Mouse (Mus musculus): ENCODE data around the gene Prr15.

The Prr15 gene

DNA sequence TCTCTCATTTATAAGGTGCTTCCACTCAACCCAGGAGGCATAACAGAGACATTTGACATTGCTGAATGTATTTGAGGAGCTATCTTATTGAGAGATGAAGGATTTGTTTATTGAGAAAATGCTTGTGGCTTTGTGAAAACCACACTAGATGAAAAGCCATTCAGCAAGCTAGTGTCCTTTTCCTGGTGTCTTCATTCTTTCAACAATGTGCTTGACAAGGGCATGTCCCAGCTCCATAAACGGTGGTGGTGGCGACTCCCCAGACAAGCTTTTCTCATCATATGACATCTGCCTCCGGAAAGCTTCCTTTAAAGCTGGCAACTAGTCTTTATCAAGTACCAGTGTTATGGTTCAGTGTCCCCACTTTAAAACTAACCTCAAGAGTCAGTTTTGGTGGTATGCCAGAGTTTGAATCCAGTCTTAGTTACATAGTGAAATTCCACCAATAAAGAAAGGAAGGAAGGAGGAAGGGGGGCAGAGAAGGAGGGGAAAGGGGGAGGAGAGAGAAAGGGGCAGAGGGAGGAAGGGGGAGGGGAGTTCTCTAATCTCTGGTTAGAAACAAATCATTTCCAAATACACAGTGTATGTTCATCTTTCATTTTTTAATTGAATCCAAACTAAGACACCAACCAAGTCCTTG, at the start of gene Prr15:
Gene Prr15, plus strand, starts transcription at position 590 of the 640 bp plus-strand sequence.
- no peak for DNase-seq

DNA sequence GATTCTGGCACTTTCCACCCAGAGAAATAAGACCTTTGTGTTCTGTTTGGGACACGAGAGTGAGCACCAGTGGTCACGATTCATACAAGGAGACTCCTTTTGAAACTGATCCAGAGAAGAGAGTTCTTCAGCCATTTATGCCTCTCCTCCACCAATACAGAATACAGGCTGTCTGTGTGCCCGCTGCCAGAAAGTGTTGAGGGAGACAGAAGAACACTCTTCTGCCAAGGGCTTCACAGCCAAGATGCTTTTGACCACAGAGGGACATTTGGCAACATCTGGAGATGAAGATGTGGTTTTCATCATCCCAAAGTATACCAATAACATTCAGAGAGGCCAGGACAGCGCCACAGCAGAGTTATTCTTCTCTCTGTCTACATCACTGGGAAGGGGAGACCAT, 48.4 kb upstream of the Prr15 start:
- DNase-seq, result no peak

- DNase-seq, result no peak
Measured at GRCm38 (mm10) chr6:54277828-54278227, 47.8 kb upstream of the Prr15 start.

DNA sequence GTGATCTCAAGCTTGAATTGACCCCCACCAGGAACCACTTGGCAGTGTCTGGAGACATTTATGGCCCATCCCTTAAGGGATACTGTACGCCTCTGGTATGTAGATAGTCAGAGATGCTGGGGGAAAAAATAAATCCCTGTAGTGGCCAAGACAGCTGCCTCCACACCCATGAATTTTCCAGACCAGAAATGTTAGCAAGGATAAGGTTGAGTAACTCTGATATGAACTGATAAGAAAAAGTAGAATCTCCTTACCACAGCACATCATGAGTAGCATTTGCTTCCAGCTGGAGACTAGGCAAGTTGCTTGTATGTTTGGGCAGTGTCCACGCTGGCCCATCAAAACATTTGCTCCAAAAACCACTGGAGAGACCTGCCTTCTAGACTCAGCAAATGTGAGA, 47.0 kb upstream of the Prr15 start:
- no peak for DNase-seq

DNA sequence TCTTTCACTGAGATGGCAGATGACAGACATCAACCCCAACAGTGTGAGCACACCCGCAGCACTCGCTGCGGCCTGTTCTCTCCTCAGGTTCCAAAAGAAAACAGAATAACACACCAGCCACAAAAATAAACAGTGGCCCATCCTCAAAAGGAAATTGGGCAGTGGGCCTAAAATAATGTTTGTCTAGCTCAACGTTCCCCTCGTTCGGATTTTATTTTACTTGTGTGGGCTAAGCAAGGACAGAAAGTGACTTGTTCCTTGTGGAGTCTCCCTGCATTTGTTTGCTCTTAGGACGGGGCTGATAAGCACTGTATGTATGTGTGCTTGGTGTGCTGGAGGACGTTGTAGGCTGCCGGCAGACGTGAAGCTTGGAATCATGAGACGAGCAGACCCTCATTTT, 46.2 kb upstream of the Prr15 start:
- no peak for DNase-seq

DNA sequence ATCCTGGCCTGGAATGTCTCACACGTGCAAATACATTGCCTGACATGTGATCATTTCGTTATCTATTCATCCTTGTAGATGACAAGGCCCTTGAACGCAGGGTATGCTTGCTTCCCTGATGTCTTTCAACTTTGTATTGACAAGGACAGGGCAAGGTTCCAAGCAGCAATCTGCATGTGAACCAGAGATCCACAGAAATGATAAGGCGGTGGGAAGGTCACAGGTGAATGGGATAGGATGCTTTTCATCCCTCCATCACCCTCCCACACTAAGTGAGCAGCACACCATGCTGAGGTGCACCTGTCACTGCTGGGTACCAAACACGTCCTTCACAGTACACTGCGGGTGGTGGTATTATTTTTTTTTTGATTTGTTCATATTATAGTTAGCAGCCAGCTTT, 45.4 kb upstream of the Prr15 start:
- no peak for DNase-seq

GRCm38 (mm10) chr6:54283299-54283698, 42.3 kb upstream of the Prr15 start:
- DNase-seq, result no peak

DNA sequence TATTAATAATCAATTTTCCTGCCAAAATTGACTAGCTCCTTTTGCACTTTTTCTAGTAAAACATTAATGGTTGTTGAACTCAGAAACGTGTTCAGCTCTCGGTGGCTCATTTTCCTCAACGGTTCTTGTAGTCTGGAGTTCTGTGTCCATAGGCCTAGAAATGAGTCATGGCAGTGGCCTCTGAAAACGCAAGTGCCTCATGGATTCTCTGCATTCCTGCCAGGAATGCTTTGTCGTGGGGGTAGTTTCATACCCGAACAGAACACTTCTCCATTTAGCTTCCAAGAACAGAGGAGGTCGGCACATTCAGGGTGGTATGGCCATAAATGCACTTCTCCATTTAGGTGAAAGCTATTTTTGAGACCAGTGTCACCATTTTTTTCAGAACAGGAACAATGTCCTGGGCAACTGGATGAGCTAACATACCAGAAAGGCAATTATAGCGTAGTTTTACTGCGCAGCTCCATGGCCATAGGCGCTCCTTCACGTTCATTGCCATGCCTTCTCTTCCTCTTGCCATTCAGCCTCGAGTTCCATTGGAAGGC, 41.4 kb upstream of the Prr15 start:
- no peak for DNase-seq

GRCm38 (mm10) chr6:54286813-54287212, 38.8 kb upstream of the Prr15 start:
- DNase-seq, result no peak

- DNase-seq, result no peak
Measured at GRCm38 (mm10) chr6:54289774-54290500, 35.7 kb upstream of the Prr15 start.

- no peak for DNase-seq
Measured at GRCm38 (mm10) chr6:54297231-54297630, 28.4 kb upstream of the Prr15 start.

DNA sequence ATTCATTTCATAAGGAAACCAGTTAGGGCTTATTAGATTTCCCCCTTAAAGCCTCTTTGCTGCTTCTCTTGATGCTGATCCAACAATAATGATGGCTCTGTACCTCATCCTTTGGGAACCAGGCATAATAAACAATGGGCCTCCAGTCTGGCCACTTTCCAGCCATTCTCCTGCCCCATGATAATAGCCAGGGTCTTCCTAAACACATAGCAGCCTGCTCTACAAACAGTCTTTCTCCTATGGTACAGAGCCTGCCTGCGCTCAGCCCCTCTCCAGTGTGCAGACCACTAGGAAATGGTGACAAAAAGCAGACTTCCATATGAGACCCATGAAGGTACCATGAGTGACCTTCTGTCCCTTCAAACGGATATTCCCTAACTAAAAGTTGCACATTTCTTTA, 26.2 kb upstream of the Prr15 start:
- DNase-seq, result no peak

- no peak for DNase-seq
Measured at GRCm38 (mm10) chr6:54305777-54306176, 19.9 kb upstream of the Prr15 start.

DNA sequence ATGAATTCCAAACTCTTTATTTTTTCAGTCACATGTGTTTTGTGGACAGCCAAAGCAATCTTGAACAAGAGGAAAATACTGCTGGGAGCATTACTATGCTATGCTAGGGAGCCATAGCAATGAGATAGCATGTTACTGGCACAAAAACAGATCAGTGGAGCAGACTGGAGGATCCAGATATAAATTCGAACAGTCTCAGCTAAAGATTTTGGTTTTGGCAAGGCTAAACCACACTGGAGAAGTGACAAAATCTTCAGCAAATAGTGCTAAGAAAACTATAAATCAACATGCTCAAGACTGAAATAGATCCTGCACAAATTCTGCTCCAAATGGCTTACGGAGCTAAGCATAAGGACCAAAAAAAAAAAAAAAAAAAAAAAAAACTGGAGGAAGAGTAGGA, 12.6 kb upstream of the Prr15 start:
- no peak for DNase-seq

DNA sequence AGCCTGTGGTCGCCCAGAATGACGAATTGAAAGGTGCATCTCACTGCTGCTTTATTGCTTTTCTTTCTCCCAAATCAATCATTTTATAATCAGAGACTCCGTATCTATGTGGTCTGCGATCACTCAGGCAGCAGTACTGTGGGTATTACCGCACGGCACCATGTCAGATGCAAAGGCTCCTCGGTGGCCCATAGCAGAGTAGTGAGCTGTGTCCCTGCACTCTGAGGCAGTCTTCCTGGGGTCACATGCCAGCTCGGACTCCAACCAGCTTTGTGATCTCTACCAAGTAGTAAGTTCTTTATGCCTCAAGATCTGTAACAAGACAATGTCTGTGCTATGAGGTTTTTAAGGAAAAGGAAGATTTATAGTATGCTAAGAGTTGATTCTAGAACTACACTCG, 7.0 kb upstream of the Prr15 start:
- DNase-seq, result no peak

GRCm38 (mm10) chr6:54319198-54319597, 6.4 kb upstream of the Prr15 start:
- no peak for DNase-seq

GRCm38 (mm10) chr6:54320236-54320635, 5.4 kb upstream of the Prr15 start:
- no peak for DNase-seq

DNA sequence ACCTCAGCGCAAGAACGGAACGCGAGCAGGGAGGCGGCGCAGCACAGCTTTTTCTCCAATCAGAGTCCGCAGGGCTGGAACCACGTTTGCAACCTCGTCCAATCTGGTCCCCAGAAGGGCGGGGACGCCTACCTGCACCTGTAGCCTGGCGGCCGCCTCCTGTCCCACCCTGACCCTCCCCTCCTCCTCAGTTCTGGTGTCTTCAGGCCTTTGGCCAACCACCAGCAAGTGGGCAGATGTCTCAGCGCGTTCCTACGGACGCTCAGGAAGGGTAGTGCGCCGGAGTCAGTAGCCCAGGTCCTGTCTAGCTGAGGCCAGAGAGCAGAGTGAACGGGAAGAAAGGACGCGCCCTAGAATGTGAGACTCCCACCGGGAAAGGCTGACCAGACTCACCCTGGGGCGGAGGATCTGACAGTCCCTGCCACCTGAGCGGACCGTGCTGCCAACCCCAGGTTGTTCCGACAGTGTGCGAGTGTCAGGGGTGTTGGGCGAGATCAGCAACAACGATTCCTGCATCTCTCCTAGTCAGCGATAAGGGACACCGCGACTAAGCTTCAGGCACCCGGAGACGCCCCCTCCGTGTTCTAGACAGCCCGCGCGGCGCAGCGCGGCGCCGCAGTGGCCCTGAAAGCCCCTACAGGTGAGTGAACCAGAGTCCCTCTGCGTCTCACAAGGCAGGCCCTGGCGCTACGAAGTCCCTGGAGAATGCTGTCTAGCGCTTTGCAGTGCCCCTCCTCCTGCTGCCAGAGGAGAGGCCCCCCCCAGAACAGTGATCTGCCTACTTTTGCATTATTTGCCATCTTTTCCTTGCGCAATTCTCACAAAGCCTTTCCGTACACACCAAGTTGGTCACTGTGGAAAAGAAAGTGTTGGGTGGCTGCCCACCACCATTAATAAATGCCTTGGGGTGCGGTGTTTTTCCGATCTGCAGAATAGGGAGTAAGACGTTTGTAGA, 1.3 kb downstream of the Prr15 start:
- DNase-seq, result peak; percentile 76

DNA sequence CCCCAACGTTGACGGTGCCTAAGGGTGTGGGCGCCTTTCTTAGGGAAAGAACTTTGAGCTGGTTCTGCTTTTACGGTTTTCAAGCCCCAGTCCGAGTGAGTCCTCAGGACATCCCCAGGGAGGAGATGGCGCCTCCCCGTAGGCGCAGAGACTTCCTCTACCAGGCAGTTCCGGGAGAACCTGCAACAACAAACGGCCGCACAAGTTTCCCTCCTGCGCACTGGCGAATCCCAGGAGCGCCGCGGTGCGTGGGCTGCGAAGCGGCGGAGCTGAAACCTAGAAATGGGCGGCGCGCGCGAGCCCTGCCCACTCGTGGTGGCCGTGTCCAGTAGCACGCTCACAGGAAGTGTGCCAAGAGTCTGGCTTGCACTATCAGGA, 2.0 kb downstream of the Prr15 start:
- DNase-seq, result peak; percentile 65

- DNase-seq, result no peak
Measured at GRCm38 (mm10) chr6:54328783-54329182, 3.1 kb downstream of the Prr15 start.

- DNase-seq, result no peak
Measured at GRCm38 (mm10) chr6:54329598-54329997, 4.0 kb downstream of the Prr15 start.

DNA sequence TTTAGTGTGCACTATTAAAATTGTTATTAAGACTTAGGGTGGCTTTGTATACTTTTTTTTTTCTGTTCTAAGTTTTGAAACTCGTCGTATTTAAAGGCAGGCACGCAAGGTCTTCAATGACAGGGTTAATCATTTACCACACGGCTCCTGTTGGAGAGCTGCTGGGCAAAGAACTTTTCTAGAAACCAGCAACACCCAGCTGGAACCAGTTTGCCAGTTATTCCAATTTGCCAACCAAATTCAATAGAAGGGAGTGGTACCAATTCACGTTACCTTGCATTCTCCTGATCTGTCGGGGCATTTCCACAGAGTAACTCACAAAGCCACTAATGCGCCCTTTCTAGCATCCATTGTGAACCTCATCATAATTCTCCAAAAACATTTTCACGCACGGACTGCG, 4.5 kb downstream of the Prr15 start:
- no peak for DNase-seq

- DNase-seq, result no peak
Measured at GRCm38 (mm10) chr6:54331765-54332164, 6.1 kb downstream of the Prr15 start.
